18 mouse cellular contexts compared by ENCODE assay signal in the genomic region with DNA sequence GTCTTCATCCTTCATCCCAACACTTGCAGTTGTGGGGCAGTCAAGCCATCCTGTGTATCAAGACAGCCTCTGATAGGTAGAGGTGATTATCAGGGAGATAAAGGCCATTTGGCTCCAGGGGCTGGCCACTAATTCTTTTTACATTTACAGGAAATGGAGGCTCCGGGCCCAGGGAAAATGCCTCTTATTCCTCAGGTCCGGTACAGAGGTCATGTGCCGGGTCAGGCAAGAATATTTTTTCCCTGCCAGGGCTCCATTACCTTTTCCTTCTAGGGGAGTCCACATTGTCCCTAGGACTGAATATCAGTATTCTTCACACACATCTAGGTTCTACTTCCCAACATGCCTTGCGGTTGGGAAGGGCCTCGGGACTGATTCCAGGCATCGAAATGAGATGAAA. TPM values are rescaled to one million over a fixed set of nuclear protein-coding genes. Genes with fewer than 3 reads are reported as not detected.
A peak's percentile ranks its signal among the peaks of the same experiment; 100 is the strongest.
DNase-seq lines count a peak whose midpoint lies in the region; ATAC-seq and TF ChIP-seq lines count a peak whose summit lies in the region.
"Had no signal": no experiment of that assay in that cellular context is flagged by ENCODE, and none has a peak within 500 bp of the region (broad histone marks: within the 10 kb centered on the region; RNA-seq: fewer than 3 reads in every experiment).

No protein-coding gene starts in this region.

- peak overlapping the region; percentile 81 to 87 for H3K27ac ChIP-seq in heart, embryonic 14.5 days (replicated peaks in 1 of 2; ENCODE audit: control insufficient read depth in 1 of 2, insufficient read depth in 1 of 2, low read depth in 2 of 2, low read length in 2 of 2)
- peak overlapping the region; percentile 90; the same call in 1 of the 2 replicates for H3K27ac ChIP-seq in kidney, postnatal 0 days
- H3K27ac ChIP-seq in embryonic facial prominence, embryonic 10.5 days (replicated peaks), result 0 out of 2 replicates have a peak overlapping the region, but pooled peaks have one; percentile 52
- H3K27ac ChIP-seq in limb, embryonic 10.5 days, result peak overlapping the region; percentile 82; the same call in 1 of the 2 replicates
- H3K27ac ChIP-seq in midbrain, embryonic 15.5 days, result no peak overlapping the region
- H3K27ac ChIP-seq: forebrain, embryonic 15.5 days; hindbrain, embryonic 15.5 days; neural tube, embryonic 12.5 days had no signal

- H3K9me3 ChIP-seq in heart, embryonic 14.5 days (ENCODE audit: control insufficient read depth, low read length), result no peaks in the 10 kb centered on the region
- no peaks in the 10 kb centered on the region for H3K9me3 ChIP-seq in kidney, postnatal 0 days (replicated peaks; ENCODE audit: low read length)
- no peaks in the 10 kb centered on the region for H3K9me3 ChIP-seq in embryonic facial prominence, embryonic 10.5 days
- H3K9me3 ChIP-seq in limb, embryonic 10.5 days (replicated peaks), result no peaks in the 10 kb centered on the region
- no peaks in the 10 kb centered on the region for H3K9me3 ChIP-seq in midbrain, embryonic 15.5 days
- H3K9me3 ChIP-seq: embryonic facial prominence, embryonic 12.5 days; forebrain, embryonic 15.5 days; hindbrain, embryonic 15.5 days; neural tube, embryonic 12.5 days had no signal

- no peak overlapping the region for H3K9ac ChIP-seq in heart, embryonic 14.5 days (ENCODE audit: low read length)
- H3K9ac ChIP-seq in kidney, postnatal 0 days (ENCODE audit: low read depth, low read length), result no peak overlapping the region
- H3K9ac ChIP-seq in midbrain, embryonic 15.5 days, result no peak overlapping the region
- H3K9ac ChIP-seq: forebrain, embryonic 15.5 days; hindbrain, embryonic 15.5 days; neural tube, embryonic 12.5 days had no signal

- no peaks in the 10 kb centered on the region for H3K27me3 ChIP-seq in heart, embryonic 14.5 days (ENCODE audit: control insufficient read depth, insufficient read depth, low read length)
- H3K27me3 ChIP-seq in kidney, postnatal 0 days (ENCODE audit: insufficient read depth, low read length), result no peaks in the 10 kb centered on the region
- H3K27me3 ChIP-seq in embryonic facial prominence, embryonic 10.5 days (replicated peaks; ENCODE audit: low read depth, poor library complexity, severe bottlenecking), result no peaks in the 10 kb centered on the region
- H3K27me3 ChIP-seq in limb, embryonic 10.5 days (ENCODE audit: low read depth, poor library complexity, severe bottlenecking), result no peaks in the 10 kb centered on the region
- no peaks in the 10 kb centered on the region for H3K27me3 ChIP-seq in midbrain, embryonic 15.5 days (replicated peaks)
- H3K27me3 ChIP-seq: embryonic facial prominence, embryonic 12.5 days; forebrain, embryonic 15.5 days; hindbrain, embryonic 15.5 days; neural tube, embryonic 12.5 days had no signal

- H3K36me3 ChIP-seq in heart, embryonic 14.5 days (ENCODE audit: control insufficient read depth, insufficient read depth, low read length), result no peaks in the 10 kb centered on the region
- H3K36me3 ChIP-seq in kidney, postnatal 0 days (ENCODE audit: insufficient read depth, low read length), result no peaks in the 10 kb centered on the region
- no peaks in the 10 kb centered on the region for H3K36me3 ChIP-seq in embryonic facial prominence, embryonic 10.5 days (replicated peaks)
- no peaks in the 10 kb centered on the region for H3K36me3 ChIP-seq in limb, embryonic 10.5 days
- no peaks in the 10 kb centered on the region for H3K36me3 ChIP-seq in midbrain, embryonic 15.5 days (replicated peaks)
- H3K36me3 ChIP-seq: embryonic facial prominence, embryonic 12.5 days; forebrain, embryonic 15.5 days; hindbrain, embryonic 15.5 days; neural tube, embryonic 12.5 days had no signal

- no peak overlapping the region for H3K4me2 ChIP-seq in heart, embryonic 14.5 days (ENCODE audit: low read length)
- H3K4me2 ChIP-seq in kidney, postnatal 0 days (ENCODE audit: low read length), result no peak overlapping the region
- no peak overlapping the region for H3K4me2 ChIP-seq in midbrain, embryonic 15.5 days
- H3K4me2 ChIP-seq: embryonic facial prominence, embryonic 12.5 days; forebrain, embryonic 15.5 days; hindbrain, embryonic 15.5 days; neural tube, embryonic 12.5 days had no signal

- TF ChIP-seq CTCF in kidney, postnatal 0 days (IDR thresholded peaks at IDR 0.05; ENCODE audit: low read depth), result no peak

- H3K4me1 ChIP-seq in heart, embryonic 14.5 days (ENCODE audit: control insufficient read depth in 2 of 2, insufficient read depth in 2 of 2, low read length in 2 of 2), result peaks cover 9 to 16% of the 10 kb centered on the region in 2 experiments
- H3K4me1 ChIP-seq in kidney, postnatal 0 days (replicated peaks; ENCODE audit: insufficient read depth, low read length), result peaks cover 32% of the 10 kb centered on the region
- H3K4me1 ChIP-seq in embryonic facial prominence, embryonic 10.5 days, result peaks cover 27% of the 10 kb centered on the region
- H3K4me1 ChIP-seq in limb, embryonic 10.5 days, result peaks cover 27% of the 10 kb centered on the region
- H3K4me1 ChIP-seq in midbrain, embryonic 15.5 days, result no peaks in the 10 kb centered on the region
- H3K4me1 ChIP-seq: forebrain, embryonic 15.5 days had no signal

- no peak for ATAC-seq in heart, embryonic 14.5 days (ENCODE audit: insufficient number of reproducible peaks, insufficient read depth, low FRiP score, low read depth)
- no peak for ATAC-seq in kidney, postnatal 0 days (replicated peaks; ENCODE audit: low FRiP score, low read depth)
- ATAC-seq in midbrain, embryonic 15.5 days (replicated peaks), result no peak
- ATAC-seq: forebrain, embryonic 15.5 days had no signal

- no peak for DNase-seq in heart, postnatal 4 days
- no peak for DNase-seq in kidney, postnatal 0 days (ENCODE audit: low spot score)
- no peak for DNase-seq in kidney, postnatal 36 days
- no peak for DNase-seq in embryonic facial prominence, embryonic 10.5 days (ENCODE audit: low spot score)
- no peak for DNase-seq in limb, embryonic 10.5 days (ENCODE audit: low spot score)
- no peak for DNase-seq in adipocyte (ENCODE audit: low spot score)
- DNase-seq: adrenal gland, postnatal 36 days; cerebellum, adult 8-10 months; liver; lung, postnatal 14 days; right cerebral cortex, postnatal 14 days; thymus, postnatal 36 days had no signal

- H3K4me3 ChIP-seq in heart, embryonic 14.5 days (ENCODE audit: control insufficient read depth in 1 of 2, insufficient read depth in 1 of 2, low read depth in 1 of 2, low read length in 2 of 2), result no peak overlapping the region
- no peak overlapping the region for H3K4me3 ChIP-seq in kidney, postnatal 0 days (replicated peaks; ENCODE audit: low read depth, low read length)
- no peak overlapping the region for H3K4me3 ChIP-seq in embryonic facial prominence, embryonic 10.5 days
- no peak overlapping the region for H3K4me3 ChIP-seq in limb, embryonic 10.5 days
- H3K4me3 ChIP-seq in midbrain, embryonic 15.5 days, result no peak overlapping the region
- H3K4me3 ChIP-seq: embryonic facial prominence, embryonic 12.5 days; forebrain, embryonic 15.5 days; hindbrain, embryonic 15.5 days; neural tube, embryonic 12.5 days had no signal

- 73% methylated on average over 6 of the region's 6 CpGs for WGBS in heart, embryonic 14.5 days
- 79% methylated on average over 6 of the region's 6 CpGs for WGBS in kidney, postnatal 0 days
- WGBS in embryonic facial prominence, embryonic 10.5 days, result 86% methylated on average over 6 of the region's 6 CpGs
- 85% methylated on average over 6 of the region's 6 CpGs for WGBS in limb, embryonic 10.5 days
- WGBS in midbrain, embryonic 15.5 days, result 91% methylated on average over 6 of the region's 6 CpGs

RNA-seq across cellular contexts. Expression of gene Smtn, which starts 31.8 kb away (rescaled TPM):
- 71.7 and 75.0 TPM in 2 replicates for polyA plus RNA-seq in heart, embryonic 14.5 days (2014; fragmentation: Nextera tagmentation; extraction: Ambion mirVana)
- 100 to 1,000 TPM; 188 to 190 TPM for total RNA-seq in heart, postnatal 4 days (2021)
- 86.4 and 94.3 TPM in 2 replicates for polyA plus RNA-seq in kidney, postnatal 0 days (2015; fragmentation: Nextera tagmentation; extraction: Ambion mirVana)
- 40.5 and 42.6 TPM in 2 replicates for polyA plus RNA-seq in embryonic facial prominence, embryonic 10.5 days (2016; fragmentation: Nextera tagmentation; extraction: Ambion mirVana)
- 43.0 and 52.8 TPM in 2 replicates for polyA plus RNA-seq in limb, embryonic 10.5 days (2016; fragmentation: Nextera tagmentation; extraction: Ambion mirVana)
- polyA plus RNA-seq in midbrain, embryonic 15.5 days (2015; fragmentation: Nextera tagmentation; extraction: Ambion mirVana), result 16.0 and 17.9 TPM in 2 replicates

RNA-seq across cellular contexts. Expression of gene Selenom, which starts 57.7 kb away (rescaled TPM):
- polyA plus RNA-seq in heart, embryonic 14.5 days (2014; fragmentation: Nextera tagmentation; extraction: Ambion mirVana), result 148 and 151 TPM in 2 replicates
- 10 to 100 TPM; 55.7 to 59.2 TPM for total RNA-seq in heart, postnatal 4 days (2021)
- polyA plus RNA-seq in kidney, postnatal 0 days (2015; fragmentation: Nextera tagmentation; extraction: Ambion mirVana), result 124 and 125 TPM in 2 replicates
- polyA plus RNA-seq in embryonic facial prominence, embryonic 10.5 days (2016; fragmentation: Nextera tagmentation; extraction: Ambion mirVana), result 39.3 and 50.2 TPM in 2 replicates
- polyA plus RNA-seq in limb, embryonic 10.5 days (2016; fragmentation: Nextera tagmentation; extraction: Ambion mirVana), result 24.4 and 35.0 TPM in 2 replicates
- polyA plus RNA-seq in midbrain, embryonic 15.5 days (2015; fragmentation: Nextera tagmentation; extraction: Ambion mirVana), result 72.7 and 75.6 TPM in 2 replicates
